Mouse (Mus musculus): ENCODE data around the gene Slc25a22.

Slc25a22 gene

GRCm38 (mm10) chr7:141472763-141473162 is 35.1 kb upstream of the Slc25a22 start:
- no peak for DNase-seq (ENCODE audit: low read depth in 2 of 2, low spot score in 2 of 2)

GRCm38 (mm10) chr7:141472226-141472625 is 34.5 kb upstream of the Slc25a22 start:
- DNase-seq (ENCODE audit: low read depth in 2 of 2, low spot score in 2 of 2): no peak

GRCm38 (mm10) chr7:141471236-141471635 is 33.5 kb upstream of the Slc25a22 start:
- no peak for DNase-seq (ENCODE audit: low read depth in 2 of 2, low spot score in 2 of 2)

- DNase-seq (ENCODE audit: low read depth in 2 of 2, low spot score in 2 of 2): no peak
These were observed 32.9 kb upstream of the Slc25a22 start for GRCm38 (mm10) chr7:141470637-141470944.

- no peak for DNase-seq (ENCODE audit: low read depth in 2 of 2, low spot score in 2 of 2)
These were observed 32.4 kb upstream of the Slc25a22 start for GRCm38 (mm10) chr7:141469901-141470636.

GRCm38 (mm10) chr7:141469352-141469751 is 31.7 kb upstream of the Slc25a22 start:
- DNase-seq (ENCODE audit: low read depth in 2 of 2, low spot score in 2 of 2): no peak

GRCm38 (mm10) chr7:141468522-141469211 is 31.0 kb upstream of the Slc25a22 start:
- no peak for DNase-seq (ENCODE audit: low read depth in 2 of 2, low spot score in 2 of 2)

- no peak for DNase-seq (ENCODE audit: low read depth in 2 of 2, low spot score in 2 of 2)
These were observed 30.5 kb upstream of the Slc25a22 start for GRCm38 (mm10) chr7:141468164-141468521.

- DNase-seq (ENCODE audit: low read depth in 2 of 2, low spot score in 2 of 2): no peak
These were observed 29.7 kb upstream of the Slc25a22 start, which contains the start of gene Cd151 for GRCm38 (mm10) chr7:141467230-141468030. Gene Cd151, plus strand, starts transcription at chr7:141467392.

GRCm38 (mm10) chr7:141466607-141467148 is 29.0 kb upstream of the Slc25a22 start:
- DNase-seq (ENCODE audit: low read depth in 2 of 2, low spot score in 2 of 2): no peak

GRCm38 (mm10) chr7:141466045-141466394 is 28.3 kb upstream of the Slc25a22 start:
- DNase-seq (ENCODE audit: low read depth in 2 of 2, low spot score in 2 of 2): no peak

GRCm38 (mm10) chr7:141465388-141466044 is 27.8 kb upstream of the Slc25a22 start:
- DNase-seq (ENCODE audit: low read depth in 2 of 2, low spot score in 2 of 2): no peak

- DNase-seq (ENCODE audit: low read depth in 2 of 2, low spot score in 2 of 2): no peak
These were observed 27.0 kb upstream of the Slc25a22 start for GRCm38 (mm10) chr7:141464603-141465201.

GRCm38 (mm10) chr7:141463824-141464602 is 26.3 kb upstream of the Slc25a22 start:
- no peak for DNase-seq (ENCODE audit: low read depth in 2 of 2, low spot score in 2 of 2)

GRCm38 (mm10) chr7:141462333-141462821 is 24.7 kb upstream of the Slc25a22 start:
- no peak for DNase-seq (ENCODE audit: low read depth in 2 of 2, low spot score in 2 of 2)

GRCm38 (mm10) chr7:141461521-141462332 is 24.0 kb upstream of the Slc25a22 start:
- no peak for DNase-seq (ENCODE audit: low read depth in 2 of 2, low spot score in 2 of 2)

GRCm38 (mm10) chr7:141460391-141461113 is 22.9 kb upstream of the Slc25a22 start, which contains the start of gene Cracr2b:
Gene Cracr2b, plus strand, starts transcription at chr7:141461094.
- DNase-seq (ENCODE audit: low read depth in 2 of 2, low spot score in 2 of 2): no peak

- DNase-seq (ENCODE audit: low read depth in 2 of 2, low spot score in 2 of 2): no peak
These were observed 22.3 kb upstream of the Slc25a22 start for GRCm38 (mm10) chr7:141460001-141460390.

All from CD8-positive naive resting alpha-beta T cell, adult 2 months (primary cell).